Mouse (Mus musculus) liver (tissue): Measurements from ENCODE around the gene Amotl1.

Experiments used
- DNase-seq: peaks from one replicate; pipeline ENCODE4 v3.0.0-alpha.2; 2020; ENCODE audit warnings: mixed read lengths

Amotl1 gene

DNA sequence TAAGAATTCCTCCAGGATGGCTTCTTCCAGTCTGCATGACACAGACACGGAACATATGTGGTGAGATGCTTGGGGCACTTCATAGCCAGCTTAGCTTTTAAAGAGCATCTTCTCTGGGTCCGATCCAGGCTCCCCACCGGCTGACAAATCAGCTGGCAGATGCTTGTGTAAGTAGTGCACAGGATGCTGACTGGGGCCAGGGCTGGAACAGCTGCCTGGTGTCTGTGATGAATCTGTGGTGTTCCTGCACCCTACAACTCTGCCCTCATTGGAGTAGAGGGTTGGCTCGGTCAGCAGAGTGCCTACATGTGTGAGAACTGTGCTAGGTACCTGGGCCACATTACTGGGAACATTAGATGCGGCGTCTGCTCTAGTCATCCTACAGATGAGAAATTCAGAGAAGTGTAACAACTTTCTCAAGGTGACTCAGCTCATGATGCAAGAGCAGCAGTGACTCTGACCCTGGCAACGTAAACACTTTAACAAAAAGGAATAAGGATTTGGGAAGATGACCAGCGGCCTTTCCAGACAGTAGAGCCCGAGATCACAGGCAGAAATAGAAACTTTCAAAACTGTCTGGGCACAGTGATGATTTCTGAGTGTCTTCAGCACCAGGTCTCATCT, 109.9 kb downstream of the Amotl1 start:
- DNase-seq = no peak

DNA sequence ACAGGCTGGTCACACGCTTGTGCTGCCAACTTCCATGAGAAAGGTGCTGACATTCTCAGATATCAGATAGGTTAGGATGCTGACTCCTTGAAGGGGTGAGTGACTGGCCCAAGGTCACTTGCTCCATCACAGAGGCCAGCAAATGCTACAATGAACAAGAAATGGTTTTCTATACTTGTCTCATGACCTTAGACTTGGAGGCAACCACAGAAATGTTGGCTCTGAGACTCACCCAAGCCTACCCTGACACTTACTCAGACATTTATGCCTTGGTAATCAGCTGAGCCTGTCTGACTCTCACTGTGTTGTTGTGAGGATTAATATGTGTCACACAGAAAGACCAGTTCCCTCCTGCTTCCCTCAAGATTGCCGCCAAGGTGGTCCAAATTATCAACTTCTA, 111.2 kb downstream of the Amotl1 start:
- no peak for DNase-seq

DNA sequence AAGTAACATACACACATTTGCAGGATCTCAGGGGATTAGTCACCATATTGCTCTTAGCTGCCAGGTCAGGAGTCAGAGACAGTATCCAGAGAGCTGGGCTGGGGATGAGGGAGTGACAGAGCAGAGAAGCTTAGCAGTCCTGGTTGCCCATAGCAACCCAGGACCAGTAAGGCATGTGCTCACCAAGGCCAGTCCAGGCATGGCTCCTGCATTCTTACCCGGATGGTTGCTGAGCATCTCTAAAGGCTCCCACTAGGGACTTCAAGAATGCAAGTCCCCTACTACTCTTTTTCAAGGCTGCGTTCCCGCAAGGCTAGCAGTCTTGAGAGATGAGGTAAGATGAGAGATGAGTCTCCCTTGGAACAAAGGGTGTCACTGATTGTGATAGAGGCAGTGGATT, 112.6 kb downstream of the Amotl1 start:
- no peak for DNase-seq

DNA sequence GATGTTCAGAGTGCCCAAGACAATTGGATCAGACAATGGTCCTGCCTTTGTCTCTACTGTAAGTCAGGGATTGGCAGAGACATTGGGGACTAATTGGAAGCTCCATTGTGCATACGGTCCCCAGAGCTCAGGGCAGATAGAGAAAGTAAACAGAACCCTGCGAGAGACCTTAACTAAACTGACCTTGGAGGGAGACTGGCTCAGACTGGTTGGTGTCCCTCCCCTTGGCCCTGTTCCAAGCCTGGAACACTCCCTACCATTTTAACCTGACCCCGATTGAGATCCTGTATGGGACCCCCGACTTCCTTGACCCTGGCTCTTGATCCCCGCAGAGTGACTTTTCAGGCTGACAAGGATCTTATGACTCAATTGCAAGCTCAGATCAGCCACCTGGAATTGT, 114.9 kb downstream of the Amotl1 start:
- peak; percentile 21 for DNase-seq

DNA sequence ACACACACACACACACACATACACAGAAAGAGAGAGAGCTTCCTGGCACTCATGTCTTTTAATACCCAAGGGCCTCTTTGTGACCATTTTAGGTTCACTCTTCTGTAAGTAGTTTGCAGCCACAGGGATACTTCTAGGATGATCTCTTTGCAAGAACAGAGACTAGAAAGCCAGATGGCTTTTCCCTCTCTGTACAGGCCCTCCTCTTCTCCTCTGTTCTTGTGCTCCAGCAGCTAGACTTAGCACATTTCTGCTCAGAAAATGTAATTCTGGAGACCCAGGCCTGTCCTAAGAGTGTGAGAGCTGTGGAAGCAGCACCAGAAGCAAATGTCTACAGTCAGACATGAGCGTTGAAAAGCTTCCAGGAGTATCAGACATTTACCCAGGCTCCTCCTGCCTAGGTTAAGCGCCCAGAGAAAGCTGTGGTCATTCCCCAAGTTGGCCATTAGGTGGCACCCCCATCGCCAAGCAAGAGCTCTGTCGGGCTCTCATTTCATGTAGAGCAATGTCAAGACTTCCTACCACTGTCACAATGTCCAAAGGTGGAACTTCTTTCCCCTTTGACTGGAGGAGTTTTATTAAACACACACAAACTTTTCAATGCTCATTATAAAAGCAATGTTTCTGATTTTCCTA, 121.3 kb downstream of the Amotl1 start:
- DNase-seq = peak; percentile 65

DNA sequence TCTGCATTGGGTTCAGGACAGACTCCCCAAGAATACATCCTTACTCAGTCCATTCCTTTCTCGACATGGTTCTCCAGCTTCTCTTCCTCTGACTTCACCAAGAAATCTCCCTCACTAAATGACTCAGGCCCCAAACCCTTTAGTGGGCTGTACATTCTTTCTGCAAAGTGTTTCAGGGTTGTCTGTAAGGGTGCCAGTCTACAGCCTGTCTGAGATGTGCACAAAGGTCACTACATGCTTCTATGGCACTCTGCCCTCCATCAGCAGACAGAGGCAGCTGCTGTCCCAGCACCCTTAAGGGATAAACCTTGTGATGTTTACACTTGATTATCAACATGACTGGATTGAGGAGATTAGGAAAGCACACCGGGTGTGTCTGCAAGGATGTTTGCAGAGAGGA, 123.2 kb downstream of the Amotl1 start:
- DNase-seq = no peak

DNA sequence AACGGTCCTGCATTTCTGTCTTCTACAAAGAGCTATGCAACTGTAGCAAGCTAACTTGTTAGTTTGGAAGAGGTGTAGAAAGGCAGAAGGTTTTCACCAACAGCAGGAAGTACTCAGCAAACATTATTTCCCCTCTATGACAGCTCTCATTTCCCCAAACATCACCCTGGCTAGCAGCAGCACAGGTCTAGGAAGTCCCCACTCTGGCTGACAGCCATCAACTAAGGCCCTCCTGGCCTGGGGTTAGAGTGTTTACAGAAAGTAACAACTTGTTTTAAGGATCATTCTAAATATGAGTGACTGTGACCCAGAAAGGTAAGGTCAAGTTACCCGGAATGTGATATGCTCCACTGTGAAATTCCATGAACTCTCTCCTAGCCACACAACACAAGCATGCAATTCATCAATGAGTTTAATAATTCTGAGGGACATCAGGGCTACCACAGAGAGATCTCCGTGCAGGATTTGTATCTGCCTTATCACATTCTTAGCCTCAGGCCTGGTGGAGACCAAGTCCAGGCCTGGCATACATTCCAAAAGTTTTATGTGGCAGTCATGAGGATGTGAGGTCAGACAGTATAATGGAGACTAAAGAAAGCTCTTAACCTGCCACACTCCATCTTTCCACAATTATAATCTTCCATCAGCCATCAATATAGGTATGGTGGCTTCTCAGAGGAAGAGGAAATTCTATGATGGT, 123.7 kb downstream of the Amotl1 start:
- no peak for DNase-seq

DNA sequence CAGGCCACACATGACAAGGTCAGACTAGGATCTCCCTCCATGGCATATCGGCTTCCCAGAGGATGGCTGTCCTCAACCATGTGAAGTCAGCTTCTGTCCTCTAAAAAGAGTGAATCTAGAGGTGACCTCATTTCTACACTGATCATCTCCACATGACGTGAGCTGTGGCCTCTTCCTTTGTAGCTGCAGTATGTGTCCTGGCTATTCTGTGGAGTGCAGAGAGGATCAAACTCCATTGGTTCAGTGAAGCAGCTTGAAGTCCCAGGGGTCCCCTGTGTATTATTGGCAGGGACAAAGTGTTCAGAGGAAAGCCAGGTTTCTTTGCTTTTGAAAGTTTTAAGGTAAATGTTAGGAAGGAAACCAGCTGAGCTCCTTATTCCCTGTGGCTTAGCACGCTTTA, 126.8 kb downstream of the Amotl1 start:
- no peak for DNase-seq

DNA sequence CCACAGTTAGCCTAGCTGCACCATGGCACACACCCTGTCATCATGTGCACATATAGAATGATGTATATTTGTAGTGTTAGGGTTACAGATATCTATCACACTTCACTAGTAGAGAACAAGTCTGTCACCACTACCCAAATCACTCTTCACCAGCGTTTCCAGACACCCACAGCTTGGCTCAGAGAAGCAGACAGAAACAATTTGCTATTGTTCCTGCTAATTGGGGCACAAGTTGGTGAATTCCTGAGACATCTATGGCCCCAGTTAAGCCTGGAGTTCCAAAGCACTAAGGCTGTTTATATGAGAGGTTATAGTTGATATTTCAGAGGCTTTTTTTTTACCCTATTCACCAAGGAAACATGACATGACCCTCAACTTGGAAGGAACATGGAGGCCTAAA, 127.6 kb downstream of the Amotl1 start:
- no peak for DNase-seq

DNA sequence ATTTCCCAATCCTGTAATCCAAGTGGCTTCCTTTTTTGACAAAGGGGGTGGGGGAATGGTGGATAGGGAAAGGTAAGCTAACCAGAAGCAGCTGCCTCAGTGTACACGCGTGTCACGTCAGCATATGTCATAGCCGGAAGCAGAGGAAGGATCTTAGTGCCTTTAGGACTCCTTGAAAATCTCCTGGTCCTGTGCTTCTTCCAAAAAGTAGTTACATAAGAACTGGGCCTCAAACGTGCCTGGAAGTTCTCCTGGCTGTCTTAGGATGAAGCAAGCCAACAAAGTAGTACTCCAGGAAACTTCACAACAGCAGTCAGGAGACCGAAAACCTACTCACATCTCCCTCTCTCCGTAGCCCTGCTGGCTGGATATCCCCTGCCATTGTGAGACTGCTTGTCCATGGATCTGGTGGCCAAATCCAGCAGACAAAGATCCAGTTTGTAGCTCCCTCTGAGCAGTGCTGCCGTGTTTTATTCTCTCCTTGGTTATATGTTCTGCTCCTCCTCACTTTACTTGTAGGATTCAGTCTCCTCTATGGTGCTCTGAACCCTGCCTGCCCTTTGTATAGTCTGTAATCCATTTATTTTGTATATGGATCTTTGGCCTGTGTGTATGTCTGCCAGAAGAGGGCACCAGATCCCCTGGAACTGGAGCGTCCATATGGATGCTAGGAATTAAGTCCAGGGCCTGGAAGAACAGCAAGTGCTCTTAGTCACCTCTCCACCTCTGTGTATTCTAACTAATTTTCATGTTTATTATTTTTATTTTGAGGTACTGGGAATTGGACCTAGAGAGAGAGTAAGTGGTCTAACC, 132.0 kb downstream of the Amotl1 start:
- DNase-seq = peak; percentile 21

DNA sequence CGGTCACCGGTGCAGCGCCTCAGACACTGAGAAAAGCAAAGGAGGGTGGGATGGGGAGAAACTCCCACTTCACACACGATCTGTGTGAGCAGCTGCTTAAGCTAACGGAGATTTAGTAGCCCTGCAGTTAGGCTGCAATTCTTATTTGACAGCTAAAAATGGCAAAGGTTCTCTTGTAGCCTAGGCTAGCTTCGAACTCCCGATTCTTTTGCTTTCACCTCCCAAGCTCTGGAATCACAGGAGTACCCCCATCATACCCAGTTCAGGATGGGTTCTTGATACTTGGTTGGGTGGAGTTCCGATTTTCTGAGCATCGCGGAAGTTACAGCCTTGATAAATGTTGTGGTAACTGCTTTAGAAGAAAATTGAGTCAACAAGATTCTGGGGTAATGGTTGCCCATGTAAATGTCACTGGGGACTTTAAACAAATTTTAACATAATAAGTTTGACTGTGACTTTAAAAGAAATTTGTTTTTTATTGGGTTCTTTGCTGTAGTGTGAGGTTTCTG, 143.9 kb downstream of the Amotl1 start:
- no peak for DNase-seq

DNA sequence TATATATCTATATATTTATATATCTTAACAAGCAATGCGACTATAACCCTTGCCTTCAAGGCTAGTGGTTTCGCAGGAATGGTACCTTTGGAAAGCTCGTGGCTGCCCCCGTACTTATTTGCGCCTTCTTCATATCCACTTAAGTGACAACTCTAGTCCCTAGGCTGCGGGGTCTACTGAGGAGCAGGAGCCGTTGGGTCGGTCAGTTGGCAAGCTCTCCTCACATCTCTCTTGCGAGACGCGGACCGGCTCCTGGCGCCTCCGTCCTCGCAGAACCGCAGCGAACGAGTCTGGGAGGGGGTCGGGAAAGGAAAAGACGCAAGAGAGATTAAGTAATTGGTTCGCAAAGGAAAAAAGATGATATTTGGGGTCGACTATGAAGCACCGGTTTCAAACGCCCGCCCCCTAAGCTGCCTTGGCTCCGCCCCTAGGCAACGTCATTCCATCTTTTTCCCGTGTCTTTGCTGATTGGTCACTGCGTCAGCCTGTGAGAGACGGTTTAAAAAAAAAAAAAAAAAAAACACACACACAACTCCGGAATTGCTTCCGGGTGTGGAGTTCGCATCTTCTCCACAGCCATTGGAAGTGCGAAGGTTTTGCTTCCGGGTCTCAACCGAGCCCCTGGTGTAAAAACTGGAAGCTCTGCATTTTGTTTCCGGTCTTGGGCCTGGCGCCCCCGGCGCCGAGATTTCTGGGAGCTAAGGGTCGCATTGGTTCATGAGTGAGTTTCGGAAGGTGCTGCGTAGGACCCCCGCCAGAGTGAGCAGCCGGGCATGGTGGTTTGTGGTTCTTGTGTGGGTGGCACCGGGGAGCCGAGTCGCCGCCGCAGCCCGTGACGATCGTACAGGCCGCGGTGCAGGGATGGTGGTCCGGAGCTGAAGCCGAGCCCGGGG, 144.6 kb downstream of the Amotl1 start, which contains the start of the genes Kdm4d and Cwc15:
TSS of gene Kdm4d (minus strand) at position 460 of the 893 bp plus-strand sequence.
TSS of gene Cwc15 (plus strand) at position 595 of the 893 bp plus-strand sequence.
- peak; percentile 91 for DNase-seq

DNA sequence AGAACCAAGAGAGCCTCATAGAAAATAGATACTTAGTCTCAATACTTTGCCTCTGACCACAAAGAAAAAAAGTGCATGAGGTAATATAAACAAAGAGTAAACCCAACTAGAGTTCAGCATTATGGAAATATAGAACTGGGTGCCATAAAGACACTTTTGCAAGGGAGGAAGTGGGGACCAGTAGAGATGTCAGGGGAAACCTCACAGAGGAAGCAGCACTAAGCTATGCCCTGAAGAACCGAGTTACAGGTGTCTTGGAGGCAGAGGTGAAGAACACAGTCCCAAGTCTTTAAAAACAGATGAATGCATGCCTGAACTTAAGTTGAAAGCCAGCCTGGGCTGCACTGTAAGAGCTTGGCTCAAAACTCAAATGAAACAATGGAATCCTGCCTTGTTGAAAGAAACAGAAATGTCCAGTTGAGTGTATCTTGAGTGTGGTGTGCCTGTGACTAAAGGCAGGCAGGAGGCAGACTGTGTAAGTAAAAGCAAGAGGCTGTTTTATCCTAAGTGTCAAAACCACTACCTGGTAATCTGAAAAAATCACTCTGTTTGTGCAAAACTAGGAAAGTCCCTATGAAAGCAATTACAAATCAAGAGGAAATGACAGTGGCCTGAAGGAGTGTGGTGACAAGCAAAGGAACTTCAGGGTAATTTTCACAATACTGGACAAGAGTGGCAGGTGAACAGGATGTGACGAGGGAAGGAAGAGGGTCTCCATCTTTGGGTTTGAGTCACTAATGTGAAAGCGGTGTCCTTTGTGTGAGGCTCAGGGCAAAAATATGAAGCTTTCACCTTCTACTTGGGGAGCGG, 145.8 kb downstream of the Amotl1 start:
- DNase-seq = no peak
